8 mouse cellular contexts compared by ENCODE assay signal in the genomic region with DNA sequence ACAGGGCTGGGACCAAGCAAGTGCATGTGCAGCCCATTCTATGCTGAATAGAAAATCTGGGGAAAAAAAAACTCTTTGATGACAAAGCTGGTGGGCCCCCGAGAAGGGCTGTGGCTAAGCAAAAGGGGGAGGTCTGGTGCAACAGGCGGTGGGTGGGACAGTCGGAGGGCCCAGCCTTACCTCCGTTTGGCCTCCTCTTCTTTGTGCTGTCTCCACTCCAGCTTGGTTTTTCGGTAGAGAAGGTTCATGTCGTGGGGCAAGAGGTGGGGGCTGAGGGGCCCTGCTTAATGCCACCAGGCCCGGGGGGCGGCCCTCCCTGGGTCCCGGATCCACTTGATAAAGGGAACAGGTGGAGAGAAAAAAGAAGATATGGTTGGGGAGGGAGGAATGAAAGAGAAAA. TPM values are rescaled to one million over a fixed set of nuclear protein-coding genes. Genes with fewer than 3 reads are reported as not detected.
A peak's percentile ranks its signal among the peaks of the same experiment; 100 is the strongest.
DNase-seq lines count a peak whose midpoint lies in the region; ATAC-seq and TF ChIP-seq lines count a peak whose summit lies in the region.
"Had no signal": no experiment of that assay in that cellular context is flagged by ENCODE, and none has a peak within 500 bp of the region (broad histone marks: within the 10 kb centered on the region; RNA-seq: fewer than 3 reads in every experiment).

No protein-coding gene starts in this region.

- H3K4me1 ChIP-seq in limb, embryonic 12.5 days (replicated peaks) = peaks cover 43% of the 10 kb centered on the region
- H3K4me1 ChIP-seq in limb, embryonic 10.5 days = peaks cover 56% of the 10 kb centered on the region
- peaks cover 56% of the 10 kb centered on the region for H3K4me1 ChIP-seq in forebrain, embryonic 15.5 days
- H3K4me1 ChIP-seq in limb, embryonic 13.5 days = peaks cover 34% of the 10 kb centered on the region
- H3K4me1 ChIP-seq in stomach, postnatal 0 days (replicated peaks; ENCODE audit: control insufficient read depth, insufficient read depth) = peaks cover 2% of the 10 kb centered on the region; the same call in 1 of the 2 replicates

- H3K27ac ChIP-seq in limb, embryonic 12.5 days = no peak overlapping the region
- H3K27ac ChIP-seq in limb, embryonic 10.5 days = no peak overlapping the region
- peak overlapping the region; percentile 86 for H3K27ac ChIP-seq in forebrain, embryonic 15.5 days (replicated peaks)
- H3K27ac ChIP-seq in limb, embryonic 13.5 days = no peak overlapping the region
- H3K27ac ChIP-seq in stomach, postnatal 0 days (replicated peaks) = 0 out of 2 replicates have a peak overlapping the region, but pooled peaks have one; percentile 35

- TF ChIP-seq EP300 in stomach, postnatal 0 days (optimal IDR thresholded peaks at IDR 0.05) = no peak

- 0 out of 2 replicates have a peak overlapping the region, but pooled peaks have one; percentile 1 for H3K4me3 ChIP-seq in limb, embryonic 12.5 days (replicated peaks)
- H3K4me3 ChIP-seq in limb, embryonic 10.5 days = no peak overlapping the region
- peak overlapping the region; percentile 62 for H3K4me3 ChIP-seq in forebrain, embryonic 15.5 days
- peak overlapping the region; percentile 65 for H3K4me3 ChIP-seq in limb, embryonic 13.5 days
- no peak overlapping the region for H3K4me3 ChIP-seq in stomach, postnatal 0 days (ENCODE audit: low read depth, low read length)

- no peaks in the 10 kb centered on the region for H3K27me3 ChIP-seq in limb, embryonic 12.5 days
- H3K27me3 ChIP-seq in limb, embryonic 10.5 days (ENCODE audit: low read depth, poor library complexity, severe bottlenecking) = no peaks in the 10 kb centered on the region
- H3K27me3 ChIP-seq in forebrain, embryonic 15.5 days = no peaks in the 10 kb centered on the region
- H3K27me3 ChIP-seq in limb, embryonic 13.5 days = no peaks in the 10 kb centered on the region
- H3K27me3 ChIP-seq in stomach, postnatal 0 days (ENCODE audit: control insufficient read depth, insufficient read depth, low read length) = no peaks in the 10 kb centered on the region

- peak overlapping the region; percentile 91 for H3K4me2 ChIP-seq in limb, embryonic 12.5 days
- peak overlapping the region; percentile 84 for H3K4me2 ChIP-seq in forebrain, embryonic 15.5 days (replicated peaks)
- peak overlapping the region; percentile 93 for H3K4me2 ChIP-seq in limb, embryonic 13.5 days (replicated peaks)
- H3K4me2 ChIP-seq in stomach, postnatal 0 days (replicated peaks; ENCODE audit: low read depth) = peak overlapping the region; percentile 81; the same call in 1 of the 2 replicates

- H3K9ac ChIP-seq in limb, embryonic 12.5 days (replicated peaks) = peak overlapping the region; percentile 66
- peak overlapping the region; percentile 76 for H3K9ac ChIP-seq in forebrain, embryonic 15.5 days (replicated peaks)
- H3K9ac ChIP-seq in limb, embryonic 13.5 days = peak overlapping the region; percentile 78
- 0 out of 2 replicates have a peak overlapping the region, but pooled peaks have one; percentile 18 for H3K9ac ChIP-seq in stomach, postnatal 0 days (ENCODE audit: low read length)

- TF ChIP-seq CTCF in stomach, postnatal 0 days (IDR thresholded peaks at IDR 0.05; ENCODE audit: low read depth) = no peak

- no peak for ATAC-seq in limb, embryonic 12.5 days (ENCODE audit: insufficient number of reproducible peaks, insufficient read depth, low FRiP score, low TSS enrichment, low read depth)
- no peak for ATAC-seq in forebrain, embryonic 15.5 days (replicated peaks)
- no peak for ATAC-seq in limb, embryonic 13.5 days (ENCODE audit: low FRiP score, low read depth)
- no peak for ATAC-seq in stomach, postnatal 0 days (ENCODE audit: low FRiP score, low TSS enrichment)

- DNase-seq in limb, embryonic 10.5 days (ENCODE audit: low spot score) = no peak
- DNase-seq in stomach, postnatal 0 days (ENCODE audit: low spot score) = no peak
- DNase-seq in natural killer cell, adult 2 months (ENCODE audit: low spot score in 2 of 2) = no peak
- no peak for DNase-seq in spleen, postnatal 4 days (ENCODE audit: low spot score in 2 of 2)
- DNase-seq: layer of hippocampus, postnatal 36 days had no signal

- 69% methylated on average over 9 of the region's 9 CpGs for WGBS in limb, embryonic 12.5 days
- whole genome bisulfite sequencing in limb, embryonic 10.5 days = 67% methylated on average over 9 of the region's 9 CpGs
- 16% methylated on average over 9 of the region's 9 CpGs for WGBS in forebrain, embryonic 15.5 days
- WGBS in limb, embryonic 13.5 days = 61% methylated on average over 9 of the region's 9 CpGs
- 55% methylated on average over 9 of the region's 9 CpGs for WGBS in stomach, postnatal 0 days

- H3K36me3 ChIP-seq in limb, embryonic 12.5 days = peaks cover 34% of the 10 kb centered on the region
- peaks cover 33% of the 10 kb centered on the region for H3K36me3 ChIP-seq in limb, embryonic 10.5 days
- H3K36me3 ChIP-seq in forebrain, embryonic 15.5 days = peaks cover 15% of the 10 kb centered on the region
- H3K36me3 ChIP-seq in limb, embryonic 13.5 days = peaks cover 35% of the 10 kb centered on the region
- no peaks in the 10 kb centered on the region for H3K36me3 ChIP-seq in stomach, postnatal 0 days (ENCODE audit: control insufficient read depth, insufficient read depth, low read length)

- H3K9me3 ChIP-seq in limb, embryonic 12.5 days = no peaks in the 10 kb centered on the region
- no peaks in the 10 kb centered on the region for H3K9me3 ChIP-seq in limb, embryonic 10.5 days (replicated peaks)
- no peaks in the 10 kb centered on the region for H3K9me3 ChIP-seq in forebrain, embryonic 15.5 days
- no peaks in the 10 kb centered on the region for H3K9me3 ChIP-seq in limb, embryonic 13.5 days
- H3K9me3 ChIP-seq in stomach, postnatal 0 days (ENCODE audit: control insufficient read depth, low read length) = no peaks in the 10 kb centered on the region

RNA-seq across cellular contexts. Expression of a gene that starts 1.9 kb away (rescaled TPM):
- polyA plus RNA-seq in limb, embryonic 12.5 days (2016; fragmentation: Nextera tagmentation; extraction: Ambion mirVana) = 3.8 and 4.5 TPM in 2 replicates
- 1.1 and 2.5 TPM in 2 replicates for polyA plus RNA-seq in limb, embryonic 10.5 days (2016; fragmentation: Nextera tagmentation; extraction: Ambion mirVana)
- 43.6 and 45.6 TPM in 2 replicates for polyA plus RNA-seq in forebrain, embryonic 15.5 days (2015; fragmentation: Nextera tagmentation; extraction: Ambion mirVana)
- polyA plus RNA-seq in limb, embryonic 13.5 days (2015; fragmentation: Nextera tagmentation; extraction: Ambion mirVana) = 2.9 and 4.0 TPM in 2 replicates
- polyA plus RNA-seq in stomach, postnatal 0 days (2015; fragmentation: Nextera tagmentation; extraction: Ambion mirVana) = 1.0 TPM in 2 replicates

RNA-seq across cellular contexts. Expression of a gene that starts 6.1 kb away (rescaled TPM):
- 127 and 128 TPM in 2 replicates for polyA plus RNA-seq in limb, embryonic 12.5 days (2016; fragmentation: Nextera tagmentation; extraction: Ambion mirVana)
- polyA plus RNA-seq in limb, embryonic 10.5 days (2016; fragmentation: Nextera tagmentation; extraction: Ambion mirVana) = 78.1 and 99.5 TPM in 2 replicates
- polyA plus RNA-seq in forebrain, embryonic 15.5 days (2015; fragmentation: Nextera tagmentation; extraction: Ambion mirVana) = 75.6 and 76.1 TPM in 2 replicates
- 128 and 134 TPM in 2 replicates for polyA plus RNA-seq in limb, embryonic 13.5 days (2015; fragmentation: Nextera tagmentation; extraction: Ambion mirVana)
- 100 and 110 TPM in 2 replicates for polyA plus RNA-seq in stomach, postnatal 0 days (2015; fragmentation: Nextera tagmentation; extraction: Ambion mirVana)

RNA-seq across cellular contexts. Expression of a gene that starts 39.2 kb away (rescaled TPM):
- 47.6 and 52.1 TPM in 2 replicates for polyA plus RNA-seq in limb, embryonic 12.5 days (2016; fragmentation: Nextera tagmentation; extraction: Ambion mirVana)
- 47.0 and 49.5 TPM in 2 replicates for polyA plus RNA-seq in limb, embryonic 10.5 days (2016; fragmentation: Nextera tagmentation; extraction: Ambion mirVana)
- polyA plus RNA-seq in forebrain, embryonic 15.5 days (2015; fragmentation: Nextera tagmentation; extraction: Ambion mirVana) = 36.9 and 42.4 TPM in 2 replicates
- 26.5 and 27.2 TPM in 2 replicates for polyA plus RNA-seq in limb, embryonic 13.5 days (2015; fragmentation: Nextera tagmentation; extraction: Ambion mirVana)
- 16.8 and 17.2 TPM in 2 replicates for polyA plus RNA-seq in stomach, postnatal 0 days (2015; fragmentation: Nextera tagmentation; extraction: Ambion mirVana)

RNA-seq across cellular contexts. Expression of a gene that starts 48.0 kb away (rescaled TPM):
- 12.5 and 14.2 TPM in 2 replicates for polyA plus RNA-seq in limb, embryonic 12.5 days (2016; fragmentation: Nextera tagmentation; extraction: Ambion mirVana)
- polyA plus RNA-seq in limb, embryonic 10.5 days (2016; fragmentation: Nextera tagmentation; extraction: Ambion mirVana) = 11.3 and 11.8 TPM in 2 replicates
- polyA plus RNA-seq in forebrain, embryonic 15.5 days (2015; fragmentation: Nextera tagmentation; extraction: Ambion mirVana) = 12.3 and 12.6 TPM in 2 replicates
- polyA plus RNA-seq in limb, embryonic 13.5 days (2015; fragmentation: Nextera tagmentation; extraction: Ambion mirVana) = 11.7 and 11.8 TPM in 2 replicates
- 5.8 and 6.8 TPM in 2 replicates for polyA plus RNA-seq in stomach, postnatal 0 days (2015; fragmentation: Nextera tagmentation; extraction: Ambion mirVana)

RNA-seq across cellular contexts. Expression of a gene that starts 48.1 kb away (rescaled TPM):
- polyA plus RNA-seq in limb, embryonic 12.5 days (2016; fragmentation: Nextera tagmentation; extraction: Ambion mirVana) = 28.9 and 29.9 TPM in 2 replicates
- polyA plus RNA-seq in limb, embryonic 10.5 days (2016; fragmentation: Nextera tagmentation; extraction: Ambion mirVana) = 8.4 and 15.8 TPM in 2 replicates
- polyA plus RNA-seq in forebrain, embryonic 15.5 days (2015; fragmentation: Nextera tagmentation; extraction: Ambion mirVana) = 10.4 and 11.3 TPM in 2 replicates
- 35.3 and 36.0 TPM in 2 replicates for polyA plus RNA-seq in limb, embryonic 13.5 days (2015; fragmentation: Nextera tagmentation; extraction: Ambion mirVana)
- 2.6 and 2.7 TPM in 2 replicates for polyA plus RNA-seq in stomach, postnatal 0 days (2015; fragmentation: Nextera tagmentation; extraction: Ambion mirVana)

Comparison
In these comparisons a context has a peak if more than half of its experiments do, and no peak if none do; other contexts are left out.
1. H3K4me3 ChIP-seq: peak in limb, embryonic 12.5 days (single experiment), forebrain, embryonic 15.5 days (single experiment) and limb, embryonic 13.5 days (single experiment); none in limb, embryonic 10.5 days (single experiment) and stomach, postnatal 0 days (single experiment).
2. H3K27ac ChIP-seq: peak in forebrain, embryonic 15.5 days (single experiment) and stomach, postnatal 0 days (single experiment); none in limb, embryonic 12.5 days (single experiment), limb, embryonic 10.5 days (single experiment) and limb, embryonic 13.5 days (single experiment).
3. H3K9ac ChIP-seq: peak in every context shown above with its lines; median percentile 78 in limb, embryonic 13.5 days; 76 in forebrain, embryonic 15.5 days; 66 in limb, embryonic 12.5 days; 18 in stomach, postnatal 0 days.
4. Peak in every context shown above with its lines, with median percentiles within 50 percentile points of each other: H3K4me2 ChIP-seq.